Mouse (Mus musculus): ENCODE results near the gene Mical3.
A peak's percentile ranks its signal among the peaks of the same experiment; 100 is the strongest.

Mical3 gene

DNA sequence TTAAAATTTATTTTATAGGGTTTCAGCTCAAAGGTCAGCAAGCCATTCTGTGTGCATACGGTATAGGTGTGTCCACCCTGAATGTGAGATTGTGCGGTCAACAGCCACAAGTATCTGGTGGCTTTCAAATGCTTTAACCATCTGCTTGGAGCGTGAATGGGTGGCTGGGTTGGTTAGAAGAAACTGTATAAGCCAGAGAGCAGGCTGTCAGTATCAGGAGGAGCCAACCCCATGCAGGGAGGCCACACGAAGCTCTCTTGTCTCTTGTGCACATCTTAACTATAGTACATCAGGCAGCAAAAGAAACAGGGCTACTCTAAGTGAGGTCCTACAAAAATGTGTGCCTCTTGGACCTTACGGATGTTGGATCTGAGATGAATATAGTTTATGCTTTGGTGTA, 114.7 kb downstream of the Mical3 start:
- no peak for DNase-seq (ENCODE audit: low spot score in 2 of 2)

DNA sequence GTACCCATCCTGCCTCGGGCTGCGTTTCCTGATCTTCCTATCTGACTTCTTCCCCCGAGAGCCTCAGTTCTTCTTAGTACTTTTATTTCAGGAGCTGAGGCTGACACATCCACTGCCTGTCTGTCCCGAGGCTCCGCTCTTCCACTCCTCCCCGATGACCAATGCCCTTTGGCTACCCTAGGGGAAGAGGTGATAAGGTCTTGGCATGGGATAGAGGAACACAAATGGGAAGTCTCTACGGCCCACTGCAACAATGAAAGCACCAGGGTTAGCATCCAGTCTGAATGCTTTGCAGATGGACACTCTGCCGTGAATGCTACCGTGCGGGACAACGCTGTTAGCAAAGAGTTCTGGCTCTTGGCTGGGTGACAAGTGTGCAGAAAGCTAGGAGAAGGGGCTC, 116.5 kb downstream of the Mical3 start:
- DNase-seq (ENCODE audit: low spot score in 2 of 2), result peak; percentile 30 to 41

DNA sequence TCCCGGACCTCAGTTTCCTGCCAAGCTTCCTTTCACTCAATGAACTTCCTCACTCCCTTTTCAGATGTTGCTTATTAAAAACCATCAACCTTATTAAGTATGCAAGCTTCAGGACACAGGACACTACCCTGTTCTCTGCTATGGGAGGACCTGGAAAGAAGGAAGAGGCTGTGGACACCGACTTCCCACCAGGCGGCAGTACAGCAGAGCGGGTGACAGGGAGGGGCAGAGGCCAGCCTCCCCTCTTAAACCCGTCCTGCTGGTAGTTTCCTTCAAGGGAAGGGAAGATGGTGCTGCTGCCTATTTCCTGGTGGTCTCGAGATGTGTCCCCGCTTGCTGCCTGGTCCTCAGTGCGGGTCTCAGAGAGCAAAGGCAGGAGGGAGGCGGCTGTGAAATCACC, 117.0 kb downstream of the Mical3 start:
- DNase-seq (ENCODE audit: low spot score in 2 of 2), result peak; percentile 52 to 54

DNA sequence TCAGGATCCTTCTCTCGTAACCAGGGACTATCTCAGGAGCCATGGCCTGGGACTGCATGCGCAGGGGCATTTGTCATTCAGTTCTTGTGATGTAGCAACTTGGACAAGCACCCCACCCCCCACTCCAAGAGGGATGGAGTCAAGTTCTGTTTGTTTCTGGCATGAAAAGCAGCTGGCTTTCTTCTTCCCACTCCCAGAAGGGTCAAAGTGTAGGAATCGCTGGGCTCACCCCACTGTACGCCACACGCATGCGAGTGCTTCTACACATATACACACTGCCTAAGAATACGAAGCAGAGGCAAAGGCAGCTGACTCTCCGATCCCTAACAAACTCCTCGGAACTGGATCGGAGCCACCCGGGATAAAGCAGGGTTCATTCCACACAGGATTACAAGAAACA, 119.1 kb downstream of the Mical3 start:
- no peak for DNase-seq (ENCODE audit: low spot score in 2 of 2)

DNA sequence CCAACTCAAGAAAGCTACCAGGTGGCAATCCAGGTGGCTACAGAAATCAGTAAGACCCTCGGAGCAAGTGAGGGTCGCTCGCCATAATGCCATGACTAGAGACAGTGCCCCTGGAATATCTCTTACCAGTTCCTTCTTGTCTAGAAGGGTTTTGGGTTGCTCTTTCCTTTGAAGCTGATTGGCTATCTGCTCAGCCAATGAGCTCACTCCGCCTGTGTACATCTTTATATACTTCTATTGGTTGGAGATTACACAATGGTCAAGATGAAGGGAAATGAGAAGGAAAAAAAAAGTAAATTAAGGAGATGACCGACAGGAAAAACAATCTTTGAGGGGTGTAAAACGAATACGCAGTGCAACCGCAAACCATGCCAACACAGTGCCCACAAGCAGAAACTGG, 121.1 kb downstream of the Mical3 start:
- no peak for DNase-seq (ENCODE audit: low spot score in 2 of 2)

DNA sequence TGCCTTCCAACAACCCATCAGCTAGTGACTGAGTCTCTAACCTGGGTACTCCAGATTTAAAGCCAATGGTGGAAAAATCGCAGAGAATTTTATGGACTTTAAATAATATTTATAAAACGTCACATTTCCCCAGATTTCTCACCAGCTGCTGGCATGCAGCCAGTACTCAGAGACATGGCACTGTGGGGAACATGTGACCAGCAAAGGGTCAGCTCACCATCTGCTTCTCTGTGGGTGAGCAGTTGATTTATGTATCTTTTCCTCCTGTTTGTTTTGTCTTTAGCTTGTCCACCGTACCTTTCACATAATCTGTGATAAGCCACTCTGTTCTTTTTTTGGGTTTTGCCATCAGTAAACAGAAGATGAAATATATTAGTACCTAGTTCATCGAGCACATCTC, 125.8 kb downstream of the Mical3 start:
- no peak for DNase-seq (ENCODE audit: low spot score in 2 of 2)

DNA sequence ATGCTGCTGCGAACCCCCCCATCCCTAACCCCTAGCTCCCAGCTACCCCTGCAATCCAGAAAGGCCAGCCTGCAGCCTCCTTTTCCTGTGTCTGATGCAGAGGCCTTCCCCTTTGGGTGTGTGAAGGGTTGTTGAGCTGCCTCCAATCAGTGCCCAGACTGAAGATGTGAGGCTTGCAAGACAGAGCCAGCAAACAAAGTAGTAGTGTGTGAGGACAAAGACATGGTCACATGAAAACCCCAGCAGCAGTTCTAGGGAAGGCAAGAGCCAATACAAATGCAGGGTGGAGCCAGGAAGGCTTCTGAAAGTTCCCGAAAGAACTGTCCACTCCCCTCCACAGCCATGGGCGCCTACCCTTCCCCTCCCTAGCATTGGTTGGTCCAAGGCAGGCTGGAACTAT, 127.8 kb downstream of the Mical3 start:
- DNase-seq (ENCODE audit: low spot score in 2 of 2), result no peak

DNA sequence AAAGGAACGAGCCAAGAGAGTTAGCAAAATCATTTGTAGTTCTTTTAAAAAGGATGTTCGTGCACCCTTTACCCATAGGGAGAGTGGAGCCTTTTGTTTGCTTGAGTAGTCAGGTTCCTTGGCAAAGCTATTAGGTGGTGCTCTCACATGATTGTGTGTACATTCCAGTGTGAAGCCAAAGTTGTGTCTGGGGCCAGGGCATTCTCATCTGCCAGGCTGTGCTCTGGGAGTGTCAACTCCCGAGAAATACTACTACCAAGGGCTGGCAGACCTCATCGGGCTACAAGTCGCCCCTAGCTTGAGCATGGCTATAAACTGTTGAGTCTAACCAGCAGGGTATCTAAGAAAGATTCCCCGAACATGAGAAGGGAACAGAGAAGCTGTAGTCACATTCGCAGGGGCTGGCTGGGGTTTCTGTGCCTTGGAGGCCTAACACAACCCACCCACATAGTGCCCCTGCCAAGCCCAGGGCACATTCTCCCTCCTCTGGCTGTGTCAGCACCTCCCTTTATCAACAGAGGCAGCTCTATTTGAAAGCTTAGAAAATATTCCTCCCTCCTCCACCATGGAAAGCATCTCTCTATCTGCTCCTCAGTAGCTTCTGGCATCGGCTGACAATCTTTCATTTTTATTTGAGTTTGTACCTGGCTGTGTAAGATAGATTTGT, 130.8 kb downstream of the Mical3 start:
- DNase-seq (ENCODE audit: low spot score in 2 of 2), result peak in 1 of 2 experiments; percentile 35

DNA sequence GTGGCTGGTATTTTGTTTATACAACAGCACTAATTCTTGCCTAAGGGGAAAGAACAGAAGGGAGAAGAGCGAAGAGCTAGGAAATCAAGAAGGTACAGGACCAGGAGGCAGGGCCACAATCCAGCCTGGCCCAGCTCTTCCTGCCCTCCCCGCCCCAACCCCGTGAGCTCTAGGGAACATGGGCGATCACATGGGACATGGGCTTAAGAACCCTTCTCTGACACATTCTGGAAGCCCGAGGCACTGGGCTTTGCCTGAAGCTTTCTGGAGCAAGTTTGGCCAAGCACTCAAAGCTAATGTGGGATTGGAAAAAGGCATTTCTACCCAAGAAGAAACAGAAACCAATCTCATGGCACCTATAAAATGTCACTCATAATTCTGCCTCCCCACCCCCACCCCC, 131.7 kb downstream of the Mical3 start:
- no peak for DNase-seq (ENCODE audit: low spot score in 2 of 2)

DNA sequence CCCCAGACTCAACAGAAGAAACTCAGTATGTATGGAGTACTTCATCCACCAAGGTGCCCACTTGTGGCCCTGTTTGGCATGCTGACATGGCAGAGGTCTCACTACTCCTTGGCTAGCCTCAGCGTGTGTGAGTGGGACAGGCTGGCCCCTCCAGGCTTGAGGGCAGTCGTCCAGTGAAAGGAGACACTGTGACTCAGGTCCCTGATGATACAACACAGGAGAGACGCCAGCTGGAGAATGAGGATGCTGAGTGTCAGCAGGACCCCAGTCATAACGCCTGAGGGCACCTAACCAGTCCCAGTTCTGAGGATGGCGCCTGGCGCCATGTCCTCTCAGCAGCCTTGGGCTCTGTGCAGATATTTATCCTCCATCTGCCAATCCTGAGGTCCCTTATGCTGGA, 134.2 kb downstream of the Mical3 start:
- no peak for DNase-seq (ENCODE audit: low spot score in 2 of 2)

DNA sequence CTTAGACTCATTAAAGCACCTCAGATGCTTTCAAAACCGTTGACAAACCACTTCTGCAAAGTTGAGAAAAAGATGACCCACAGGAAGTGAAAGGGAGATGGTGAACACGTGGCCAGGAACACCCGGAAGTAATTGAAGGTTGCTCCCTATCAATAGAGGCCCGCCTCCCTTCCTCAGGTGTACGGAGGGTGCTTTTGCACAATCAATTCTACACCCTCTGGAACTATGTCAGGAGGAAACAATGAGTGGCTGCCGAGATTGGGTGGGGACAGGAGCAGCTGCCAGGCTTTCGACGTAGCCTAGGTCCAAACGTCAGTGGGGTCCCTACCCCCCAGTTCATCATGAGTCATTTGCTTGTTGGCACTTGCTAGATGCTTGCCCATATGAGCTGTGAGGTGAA, 135.3 kb downstream of the Mical3 start:
- DNase-seq (ENCODE audit: low spot score in 2 of 2), result no peak

DNA sequence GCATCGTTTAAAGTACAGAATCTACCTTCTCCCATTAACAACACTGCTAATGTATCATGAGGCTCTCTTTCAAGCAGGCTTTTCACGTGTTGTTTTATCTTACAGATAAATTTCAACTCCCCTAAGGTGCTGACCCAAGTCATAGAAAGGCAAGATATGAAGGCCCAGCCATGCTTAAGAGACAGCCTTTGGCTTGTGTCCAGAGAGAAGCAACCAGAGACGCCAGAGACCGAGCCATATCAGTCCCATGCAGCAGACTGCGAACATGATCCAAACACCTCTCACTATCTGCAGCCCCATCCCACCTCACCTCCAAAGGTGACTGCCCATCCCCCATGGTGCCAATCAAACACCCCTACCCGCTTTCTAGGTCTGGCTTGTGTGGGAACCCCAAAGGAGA, 138.9 kb downstream of the Mical3 start:
- DNase-seq (ENCODE audit: low spot score in 2 of 2), result no peak

DNA sequence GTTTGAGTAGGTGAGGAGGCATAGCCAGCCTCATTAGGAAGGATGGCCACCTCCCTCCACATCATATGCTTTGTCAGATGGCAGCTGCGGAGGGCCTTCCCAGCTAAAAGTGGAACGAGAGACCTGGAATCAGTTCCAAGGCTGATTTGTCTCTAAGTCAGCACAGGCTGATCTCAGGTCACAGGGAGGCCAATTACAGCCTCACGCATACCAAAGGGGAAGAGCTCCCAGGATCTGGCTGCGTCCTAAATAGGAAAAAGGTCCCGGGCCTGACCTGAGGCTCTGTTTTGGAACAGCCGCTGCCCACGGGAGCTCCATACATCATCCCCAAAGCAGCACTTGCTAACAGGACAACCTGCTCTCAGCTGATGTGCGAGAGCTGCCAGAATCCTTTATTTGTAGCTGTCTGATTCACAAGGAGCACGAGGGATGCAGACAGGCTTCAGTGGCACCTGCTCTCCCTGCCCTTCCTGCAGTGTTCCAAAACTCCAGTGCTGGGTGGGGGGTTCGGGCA, 143.2 kb downstream of the Mical3 start:
- DNase-seq (ENCODE audit: low spot score in 2 of 2), result peak; percentile 77 to 79

DNA sequence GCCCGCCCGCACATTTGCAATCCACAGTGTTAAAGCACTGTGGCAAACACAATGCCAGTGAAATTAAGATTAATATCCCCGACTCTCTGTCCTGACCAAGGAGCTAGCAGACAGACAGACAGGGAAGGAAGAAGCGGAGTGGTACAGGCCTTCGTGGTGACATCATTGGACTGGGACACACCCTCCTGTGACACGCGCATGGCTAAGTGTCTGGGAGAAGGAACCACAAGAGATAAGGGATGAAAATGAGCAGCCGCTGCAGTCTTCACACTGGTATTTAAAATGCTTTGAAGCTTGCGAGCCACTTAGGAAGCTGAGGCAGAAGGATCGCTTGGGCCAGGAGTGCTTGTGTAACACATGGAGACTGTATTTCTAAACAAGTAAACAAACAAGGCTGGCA, 143.6 kb downstream of the Mical3 start:
- peak in 1 of 2 experiments; percentile 31 for DNase-seq (ENCODE audit: low spot score in 2 of 2)

DNA sequence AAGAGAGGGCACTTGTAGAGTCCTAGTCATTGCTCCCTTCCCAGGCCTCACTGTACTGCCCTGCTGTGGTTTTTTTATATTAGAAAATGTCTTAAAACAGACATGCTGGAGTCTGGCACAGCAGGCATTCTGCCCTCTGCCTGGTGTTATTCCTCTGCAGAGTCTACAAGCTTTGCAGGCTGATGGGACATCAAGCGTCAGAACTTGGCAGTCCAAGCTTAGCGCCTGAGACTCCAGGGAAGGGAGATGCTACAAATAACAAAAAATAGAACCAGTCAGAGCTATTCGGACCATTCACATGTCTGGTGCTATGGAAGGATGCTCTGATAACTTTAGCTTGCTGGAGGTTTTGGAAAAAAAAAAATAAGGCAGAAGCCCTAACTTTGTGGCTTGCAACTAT, 144.6 kb downstream of the Mical3 start:
- no peak for DNase-seq (ENCODE audit: low spot score in 2 of 2)

DNA sequence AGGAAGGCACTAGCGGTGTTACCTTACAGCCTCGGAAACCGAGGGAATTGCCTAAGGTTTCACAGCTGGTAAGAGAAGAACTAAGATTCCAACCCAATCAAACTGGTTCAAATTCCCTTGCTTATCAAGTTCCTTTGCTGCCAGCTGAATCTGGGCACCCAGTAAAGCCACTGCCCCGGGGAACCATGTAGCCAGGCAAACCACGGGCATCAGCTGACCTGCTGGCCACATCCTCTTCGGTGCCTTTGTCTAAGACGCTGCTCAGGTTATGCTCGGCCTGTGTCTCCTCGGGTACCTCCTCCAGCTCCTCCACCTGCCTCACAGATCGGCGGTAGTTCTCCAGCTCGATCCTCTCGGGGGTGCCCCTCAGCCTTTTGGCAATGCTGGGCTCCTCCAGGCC, 148.5 kb downstream of the Mical3 start:
- no peak for DNase-seq (ENCODE audit: low spot score in 2 of 2)

DNA sequence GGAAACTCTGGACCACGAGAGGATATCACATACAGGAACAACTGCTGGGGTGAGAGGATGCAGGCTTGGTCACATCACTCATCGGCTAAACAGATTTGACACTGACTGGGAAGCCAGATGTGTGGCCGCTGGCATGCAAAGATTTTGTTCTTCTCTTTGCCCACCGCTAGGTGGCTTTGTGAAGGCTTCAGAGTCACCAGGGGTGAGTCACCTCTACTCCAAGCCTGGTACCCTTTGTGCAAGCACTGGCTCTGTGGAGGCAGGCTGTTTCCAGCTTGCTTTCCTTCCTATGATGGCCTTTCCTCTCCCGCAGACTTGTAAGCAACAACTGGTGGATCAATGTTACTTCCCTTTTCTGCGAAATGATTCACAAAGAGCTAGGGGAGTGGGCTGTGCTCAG, 149.3 kb downstream of the Mical3 start:
- DNase-seq (ENCODE audit: low spot score in 2 of 2), result no peak

DNA sequence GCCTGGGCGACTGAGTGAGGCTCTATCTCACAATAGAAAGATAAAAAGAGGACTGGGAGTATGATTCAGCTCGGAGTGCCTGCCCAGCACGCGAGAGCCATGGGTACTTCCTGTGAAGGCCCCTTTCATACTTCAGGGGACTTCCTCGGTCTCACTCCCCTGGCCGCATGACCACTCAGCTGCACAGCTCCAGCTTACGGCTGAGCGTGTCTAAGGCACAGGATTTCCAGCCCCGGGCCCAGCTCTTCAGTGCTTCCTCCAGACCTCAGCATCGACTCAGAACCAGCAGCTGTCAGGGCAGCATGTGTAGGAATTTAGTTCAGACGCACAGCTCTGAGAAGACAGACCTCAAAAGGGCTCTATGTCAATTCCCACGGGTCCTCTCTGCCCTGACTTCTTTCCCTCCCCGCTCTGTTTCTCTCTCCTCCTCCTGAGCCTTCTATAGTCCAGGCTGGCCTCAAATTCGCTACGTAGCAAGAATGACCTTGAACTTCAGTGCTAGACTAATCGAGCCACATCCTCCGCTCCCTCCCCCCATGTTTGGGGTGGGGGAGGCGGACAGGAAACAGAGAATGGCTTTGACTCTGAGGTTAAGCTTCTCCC, 152.7 kb downstream of the Mical3 start:
- DNase-seq (ENCODE audit: low spot score in 2 of 2), result no peak

DNA sequence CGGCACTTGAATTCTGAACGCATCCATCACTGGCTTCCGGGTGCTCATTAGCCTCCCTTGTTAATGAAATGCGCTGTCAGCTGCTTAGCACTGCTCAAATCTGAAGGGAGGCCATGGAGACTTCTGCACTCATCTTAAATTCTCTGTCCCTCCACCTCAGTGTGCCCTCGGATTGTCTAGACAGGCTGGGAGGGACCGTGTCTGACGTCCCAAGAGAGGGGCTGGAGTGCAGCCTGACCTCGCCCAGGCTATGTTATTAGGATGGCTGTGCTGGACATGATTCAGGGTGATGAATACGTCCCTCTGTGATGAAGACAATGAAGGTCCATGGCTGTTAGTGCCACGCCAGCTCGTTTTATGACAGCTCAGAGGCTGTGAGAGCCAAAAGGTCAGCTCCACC, 153.8 kb downstream of the Mical3 start:
- DNase-seq (ENCODE audit: low spot score in 2 of 2), result no peak

DNA sequence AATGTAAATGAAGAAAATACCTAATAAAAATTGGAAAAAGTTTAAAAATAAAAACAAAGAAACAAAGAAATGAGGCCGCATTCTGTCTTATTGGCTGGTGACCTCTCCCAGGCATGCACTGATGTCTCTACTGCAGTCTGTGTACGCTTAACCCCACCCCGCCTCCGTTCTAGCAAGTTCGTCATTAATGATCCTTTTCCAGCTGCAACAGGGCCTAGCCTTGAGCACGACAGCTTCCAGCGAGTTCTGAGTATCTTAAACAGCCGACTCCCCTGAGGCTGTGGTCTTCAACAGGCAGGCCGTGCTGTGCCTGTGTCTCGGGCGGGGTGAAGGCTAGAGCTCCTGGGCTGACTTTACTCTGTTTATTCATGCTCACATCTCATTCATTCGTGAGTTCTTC, 154.7 kb downstream of the Mical3 start:
- DNase-seq (ENCODE audit: low spot score in 2 of 2), result no peak

DNA sequence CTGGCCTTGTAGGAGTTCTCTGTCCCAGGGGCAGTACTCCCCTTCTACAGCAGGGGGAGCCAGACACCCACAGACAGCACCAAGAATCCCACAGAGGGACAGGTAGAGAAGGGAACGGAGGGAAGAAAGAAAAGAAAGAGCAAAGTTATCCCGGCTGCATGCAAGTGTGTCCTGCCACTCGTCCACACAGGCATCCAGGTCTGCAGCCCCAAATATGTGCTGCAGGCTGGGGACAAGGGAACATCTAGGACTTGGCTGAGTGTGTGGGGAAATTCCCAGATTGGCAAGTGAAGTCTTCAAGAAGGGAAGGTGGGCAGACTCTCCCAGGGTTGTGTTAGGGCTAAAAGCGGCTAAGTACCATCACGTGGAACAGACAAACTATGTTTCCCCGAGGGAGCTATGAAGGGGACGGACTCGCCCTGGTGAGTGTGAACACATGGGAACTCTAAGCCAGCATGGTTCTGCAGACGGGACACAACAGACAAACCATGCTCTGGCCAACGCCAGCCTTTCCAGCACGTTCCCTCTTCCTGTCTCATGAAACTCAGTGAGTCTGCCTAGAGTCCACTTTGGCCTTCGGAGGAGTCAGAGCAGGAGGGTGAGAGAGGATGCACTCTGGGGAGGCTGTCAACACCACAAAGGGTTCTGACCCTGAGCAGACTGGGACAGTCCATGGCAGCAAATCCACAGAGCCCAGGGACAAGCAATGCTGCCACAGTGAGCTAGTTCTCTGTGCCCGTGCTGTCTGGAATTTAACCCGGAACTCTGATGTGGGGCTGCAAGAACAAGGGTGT, 158.8 kb downstream of the Mical3 start:
- DNase-seq (ENCODE audit: low spot score in 2 of 2), result peak; percentile 54 to 81

DNA sequence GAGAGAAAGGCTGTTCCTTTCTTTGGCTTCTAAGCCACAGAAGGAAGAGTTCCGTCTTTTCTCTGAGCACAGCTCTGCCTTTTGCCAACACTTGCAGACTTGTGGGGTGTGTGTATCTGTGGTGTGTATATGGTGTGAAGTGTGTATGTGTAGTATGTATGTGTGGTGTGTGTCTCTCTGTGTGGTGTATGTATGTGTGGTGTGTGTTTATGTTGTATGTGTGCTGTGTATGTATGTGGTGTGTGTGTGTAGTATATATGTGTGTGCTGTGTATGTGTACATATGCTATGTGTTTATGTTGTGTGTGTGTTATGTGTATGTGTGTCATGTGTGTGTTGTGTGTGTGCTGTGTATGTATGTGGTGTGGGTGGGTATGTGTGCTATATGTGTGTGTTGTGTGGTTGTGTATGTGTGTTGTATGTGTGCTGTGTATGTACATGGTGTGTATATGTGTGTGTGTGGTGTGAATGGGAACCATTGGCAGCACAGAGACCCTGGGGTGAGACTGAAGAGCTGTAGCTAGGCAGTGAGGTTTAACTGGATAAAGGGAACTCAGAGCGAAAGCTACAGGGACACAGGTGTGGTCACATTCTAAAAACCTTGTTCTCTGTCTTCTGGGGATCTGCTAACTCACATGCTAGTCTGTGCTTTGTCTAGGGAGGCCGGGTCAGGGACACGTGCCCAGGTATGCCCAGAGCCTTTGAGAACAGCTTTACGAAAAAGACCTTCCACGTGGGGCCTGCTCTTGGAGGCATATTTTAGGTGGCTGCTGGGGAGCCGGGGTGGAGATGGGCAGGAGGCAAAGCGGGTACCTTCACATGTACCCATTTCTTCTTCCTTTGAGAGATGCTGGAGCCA, 159.6 kb downstream of the Mical3 start:
- DNase-seq (ENCODE audit: low spot score in 2 of 2), result no peak

Measured in heart, adult 9 months (tissue).